Mouse (Mus musculus) thymus, postnatal 25 days (tissue): ENCODE results near the gene 4930524B15Rik.
"Not testable (repeated sequence)": the region's sequence is repeated elsewhere in the genome, so short reads cannot be mapped to it uniquely, and the experiment has no call there.

Source experiments
- DNase-seq: peaks from one replicate; pipeline ENCODE4 v3.0.0; 2022

Gene 4930524B15Rik

GRCm38 (mm10) chr11:31965256-31966134, at the start of gene 4930524B15Rik:
4930524B15Rik (plus strand) TSS chr11:31965592.
- no peak for DNase-seq

DNA sequence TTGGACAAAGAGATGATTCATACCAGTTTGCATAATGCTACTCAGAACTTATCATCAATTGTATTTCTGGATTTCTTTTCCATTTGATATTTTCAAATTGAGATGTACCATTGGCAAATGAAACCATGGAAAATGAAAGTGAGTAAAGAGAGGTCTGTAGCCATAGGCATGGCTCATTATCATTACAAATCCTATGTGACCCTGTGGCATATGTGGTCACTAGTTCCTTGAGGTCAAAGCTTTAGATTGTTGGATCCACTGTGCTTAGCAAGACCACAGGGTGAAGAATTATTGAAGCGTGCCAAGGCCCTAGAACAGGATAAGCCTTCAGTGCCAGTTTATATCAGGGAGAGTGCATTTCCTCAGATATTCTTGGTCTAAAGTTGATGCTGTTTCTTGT, 47.6 kb upstream of the 4930524B15Rik start:
- no peak for DNase-seq

DNA sequence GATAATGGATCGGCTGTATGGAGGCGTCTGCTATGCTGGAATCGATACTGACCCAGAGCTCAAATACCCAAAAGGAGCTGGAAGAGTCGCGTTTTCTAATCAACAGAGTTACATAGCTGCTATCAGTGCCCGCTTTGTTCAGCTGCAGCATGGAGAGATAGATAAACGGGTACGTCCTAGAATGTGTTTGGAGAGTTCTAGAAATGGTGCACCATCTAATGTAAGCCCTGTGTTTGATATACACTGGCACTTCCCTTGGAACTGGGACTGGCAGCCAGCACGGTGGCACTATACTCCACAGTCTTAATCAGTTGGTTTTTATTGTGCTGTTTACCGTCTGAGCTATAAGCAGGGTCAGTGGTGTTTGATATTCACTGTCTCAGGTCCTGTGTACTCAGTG, 35.3 kb upstream of the 4930524B15Rik start:
- DNase-seq, result no peak

DNA sequence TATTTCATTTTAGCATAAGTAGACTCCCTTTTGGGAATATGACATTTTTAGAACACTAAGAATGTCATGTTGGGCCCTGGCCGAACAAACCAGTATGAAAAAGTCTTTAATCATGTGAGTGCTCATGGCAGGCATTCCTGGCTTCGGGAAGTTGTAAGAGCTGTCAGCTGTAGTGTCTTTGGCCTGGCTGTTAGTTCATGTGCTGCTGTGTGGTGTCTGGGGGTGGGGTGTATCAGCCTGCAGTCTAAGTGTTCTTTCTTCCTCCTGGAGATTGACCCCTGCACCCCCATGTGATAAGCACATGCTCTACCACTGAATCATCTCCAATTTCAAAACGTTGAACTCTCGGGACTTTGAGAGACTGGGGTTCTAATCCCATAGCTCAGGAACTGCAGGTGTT, 29.7 kb upstream of the 4930524B15Rik start:
- no peak for DNase-seq

GRCm38 (mm10) chr11:31936910-31937525, 28.4 kb upstream of the 4930524B15Rik start:
- DNase-seq, result no peak

DNA sequence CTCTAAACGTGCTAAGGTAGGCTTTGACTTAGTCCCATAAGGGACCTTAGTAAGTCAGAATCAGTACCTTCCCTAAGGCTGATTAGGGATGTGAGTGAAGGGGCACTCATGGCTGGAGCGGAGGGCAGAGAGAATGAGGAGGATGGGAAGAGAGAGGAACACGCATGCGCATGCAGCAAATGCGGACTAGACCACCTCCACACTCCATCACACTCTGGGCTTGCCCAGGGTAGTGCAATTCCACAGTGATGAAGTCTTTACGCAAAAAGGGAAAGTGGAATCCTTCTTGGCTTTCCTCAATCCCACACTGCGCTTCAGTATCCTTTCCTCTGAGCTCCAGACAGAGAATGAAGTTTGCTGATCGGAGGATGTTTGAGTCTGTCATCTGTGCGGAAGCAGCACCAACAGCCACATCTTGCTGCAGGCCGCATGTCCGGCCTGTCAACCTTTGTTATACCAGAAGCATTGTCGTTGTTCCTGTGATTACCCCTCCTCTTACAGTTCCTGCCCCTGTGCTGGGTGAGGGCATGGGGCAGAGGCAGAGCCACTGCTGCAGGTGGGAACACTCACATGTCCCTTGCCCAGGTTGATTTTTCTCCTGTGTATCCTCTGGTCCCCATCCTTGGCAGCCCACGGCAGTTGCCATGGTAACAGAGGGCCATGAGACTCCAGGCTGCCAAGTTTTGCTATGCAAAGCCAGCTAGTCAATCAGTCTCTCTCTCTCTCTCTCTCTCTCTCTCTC, 24.3 kb upstream of the 4930524B15Rik start:
- DNase-seq, result no peak

- DNase-seq, result peak; percentile 73
Measured at GRCm38 (mm10) chr11:31941640-31942638, 23.5 kb upstream of the 4930524B15Rik start.

DNA sequence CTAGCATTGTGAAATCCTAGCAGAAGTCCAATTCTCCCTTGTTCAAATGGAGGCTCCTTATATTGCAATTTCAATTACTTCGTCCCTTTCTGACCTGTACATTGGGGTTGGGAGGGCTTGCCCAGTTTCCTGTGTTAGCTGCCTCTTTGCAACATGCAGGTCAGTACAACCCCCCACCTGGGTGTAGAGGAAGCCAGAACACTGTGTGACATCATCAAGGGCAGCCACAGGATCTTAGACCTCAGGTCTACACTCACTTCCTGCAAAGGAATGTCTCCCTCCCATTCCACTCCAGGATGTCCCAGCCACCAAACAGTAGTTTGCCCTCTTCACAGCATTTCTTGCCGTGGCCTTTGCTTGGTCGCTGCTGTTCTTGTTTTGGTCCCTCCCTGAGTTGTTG, 19.9 kb upstream of the 4930524B15Rik start:
- peak; percentile 44 for DNase-seq

DNA sequence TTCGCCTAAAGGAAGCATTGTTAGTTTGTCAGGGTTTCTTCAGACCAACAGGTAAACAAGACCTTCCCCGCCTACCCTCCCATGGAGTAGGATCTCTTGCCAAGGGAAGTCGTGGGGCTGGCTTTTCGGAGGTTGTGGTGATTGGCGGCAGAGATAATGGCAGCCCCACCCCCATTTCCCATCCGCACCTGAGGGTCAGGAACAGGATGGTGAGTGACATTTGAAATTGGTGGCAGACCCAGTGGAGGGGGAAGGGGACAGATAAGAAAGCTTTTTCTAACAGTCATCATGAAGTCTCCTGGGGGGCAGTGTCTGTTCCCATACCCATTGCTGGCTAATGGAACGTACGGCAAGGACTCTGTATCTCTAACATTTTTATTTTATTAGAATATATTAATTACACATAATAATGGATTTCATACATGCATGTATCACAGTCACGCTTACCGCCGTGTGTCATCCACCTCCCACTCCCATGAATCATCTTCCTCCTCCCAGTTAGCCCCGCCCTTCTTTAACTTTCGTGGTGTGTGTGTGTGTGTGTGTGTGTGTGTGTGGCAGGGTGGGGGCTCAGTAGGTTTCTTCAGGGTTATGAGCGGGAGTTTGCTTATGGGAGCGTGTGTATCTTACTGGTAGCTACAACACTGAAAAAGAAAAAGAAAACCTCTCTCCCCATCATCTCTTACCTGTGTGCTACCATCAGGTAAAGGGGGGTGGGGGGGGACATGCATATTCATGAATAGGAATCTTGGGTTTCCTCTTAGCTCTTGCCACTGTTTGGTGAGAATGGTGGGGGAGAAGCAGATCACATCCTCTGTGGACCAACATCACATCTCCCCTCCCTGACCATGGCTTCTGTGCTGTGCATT, 16.7 kb upstream of the 4930524B15Rik start:
- peak; percentile 38 for DNase-seq

GRCm38 (mm10) chr11:31949331-31949785, 16.0 kb upstream of the 4930524B15Rik start:
- DNase-seq, result peak; percentile 75

DNA sequence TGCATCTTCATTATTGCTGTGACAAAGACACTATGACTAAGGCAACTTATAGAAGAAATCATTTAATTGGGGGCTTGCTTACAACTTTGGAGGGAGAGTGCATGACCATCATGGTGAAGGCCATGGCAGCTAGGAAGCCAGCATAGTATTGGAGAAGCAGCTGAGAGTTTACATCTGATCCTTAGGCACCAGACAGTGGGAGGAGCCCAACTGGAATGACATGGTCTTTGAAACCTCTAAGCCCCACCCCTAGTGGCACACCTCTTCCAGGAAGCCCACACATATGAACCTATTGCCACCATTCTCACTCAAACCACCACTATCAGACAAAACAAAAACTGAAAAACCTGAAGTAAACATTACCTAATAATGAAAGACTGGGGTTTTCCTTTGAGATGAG, 5.3 kb upstream of the 4930524B15Rik start:
- no peak for DNase-seq

GRCm38 (mm10) chr11:31963993-31964392, 1.4 kb upstream of the 4930524B15Rik start:
- no peak for DNase-seq

DNA sequence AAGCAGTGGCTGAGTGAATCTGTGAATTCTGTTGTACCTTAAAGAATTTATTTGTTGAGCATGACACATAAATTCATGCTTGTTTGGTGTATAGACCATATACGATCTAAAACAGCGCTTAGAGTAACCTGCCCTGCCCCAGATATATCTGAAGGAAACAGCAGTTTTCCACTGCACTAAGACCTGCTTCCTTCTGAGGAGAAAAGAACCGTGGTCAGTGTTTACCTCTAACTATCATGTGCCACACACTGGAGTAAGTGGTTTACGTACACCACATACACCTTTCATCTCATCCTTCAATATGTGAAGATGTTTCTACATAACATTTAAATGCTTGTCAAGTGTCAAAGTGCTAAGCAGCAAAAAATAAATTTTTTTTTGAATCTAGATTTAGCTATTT, 8.7 kb downstream of the 4930524B15Rik start:
- DNase-seq, result no peak

GRCm38 (mm10) chr11:31974826-31975225, 9.4 kb downstream of the 4930524B15Rik start:
- no peak for DNase-seq

GRCm38 (mm10) chr11:31975678-31976077, 10.3 kb downstream of the 4930524B15Rik start:
- no peak for DNase-seq

GRCm38 (mm10) chr11:31976137-31976536, 10.7 kb downstream of the 4930524B15Rik start:
- no peak for DNase-seq

GRCm38 (mm10) chr11:31980089-31980488, 14.7 kb downstream of the 4930524B15Rik start:
- DNase-seq, result not testable (repeated sequence)

DNA sequence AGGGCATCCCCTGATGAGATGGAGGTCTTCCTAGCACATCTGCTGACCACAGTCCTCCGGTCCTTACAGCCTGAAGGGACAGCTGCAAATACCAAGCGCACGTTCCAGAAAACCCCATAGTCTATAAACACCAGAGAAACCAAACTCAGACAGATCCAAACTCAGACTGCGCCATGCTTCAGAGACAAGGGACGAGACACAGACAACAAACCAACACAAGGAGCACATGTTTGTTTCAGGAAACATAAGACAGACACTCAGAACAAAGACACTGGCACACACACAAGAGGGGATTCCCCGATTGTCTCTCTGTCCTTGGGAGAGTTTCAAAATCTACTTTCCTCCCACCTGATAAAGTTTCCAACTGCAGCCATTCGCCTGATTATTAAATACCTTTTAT, 16.4 kb downstream of the 4930524B15Rik start:
- no peak for DNase-seq

DNA sequence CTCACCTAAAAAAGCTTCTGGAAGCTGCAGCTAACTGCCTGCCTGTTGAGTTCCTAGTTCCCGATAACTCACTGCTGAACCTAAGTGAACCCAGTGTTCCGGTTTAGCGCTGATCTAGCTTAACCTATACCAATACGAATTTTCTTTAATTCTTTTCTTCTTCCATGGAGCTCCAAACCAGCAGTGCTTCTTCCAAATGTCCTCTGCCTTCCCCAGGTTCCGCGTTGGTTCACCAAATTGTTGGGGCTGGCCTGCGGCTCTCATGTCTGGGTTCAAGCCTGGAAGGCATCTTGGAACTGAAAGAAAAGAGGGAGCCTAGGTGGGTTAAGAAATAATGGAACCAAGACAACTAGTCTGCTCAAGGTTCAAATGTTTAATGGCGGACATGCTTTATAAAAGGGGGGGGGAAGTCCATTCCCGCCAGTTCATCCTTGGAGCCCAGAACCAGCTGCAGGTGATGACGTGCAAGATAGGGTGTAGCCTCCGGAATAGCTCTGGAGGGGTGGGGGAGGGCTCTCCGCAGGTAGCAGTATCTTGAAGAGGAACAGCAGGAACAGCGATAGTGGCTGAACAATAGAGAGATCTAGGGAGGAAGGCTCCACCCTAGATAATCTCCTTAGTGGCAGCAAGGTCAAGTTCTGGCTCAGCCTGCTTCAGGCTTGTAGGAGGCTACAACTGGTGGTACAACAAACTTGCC, 17.0 kb downstream of the 4930524B15Rik start:
- not testable (repeated sequence) for DNase-seq

- no peak for DNase-seq
Measured at GRCm38 (mm10) chr11:31983249-31983648, 17.9 kb downstream of the 4930524B15Rik start.
